Mouse (Mus musculus): ENCODE measurements around the gene Uqcr11. TPM values are rescaled to one million over a fixed set of nuclear protein-coding genes. Genes with fewer than 3 reads are reported as not detected.

The Uqcr11 gene
- polyA plus RNA-seq, 1 experiment from 2014 or later: 1,253 TPM

GRCm38 (mm10) chr10:80355431-80355830 lies 51.2 kb downstream of the Uqcr11 start:
- H3K27me3 ChIP-seq (ENCODE audit: insufficient read depth, low read length): peaks cover 32% of the 10 kb centered on the region
- TF ChIP-seq CTCF (IDR thresholded peaks at IDR 0.05; ENCODE audit: low read depth): no peak
- H3K27ac ChIP-seq: no peak overlapping the region
- no peaks in the 10 kb centered on the region for H3K36me3 ChIP-seq (ENCODE audit: insufficient read depth, low read length)
- H3K9me3 ChIP-seq (replicated peaks; ENCODE audit: low read length): no peaks in the 10 kb centered on the region
- WGBS: 12% methylated on average over 8 of the region's 9 CpGs
- no peak overlapping the region for H3K4me3 ChIP-seq (replicated peaks; ENCODE audit: low read depth, low read length)
- H3K9ac ChIP-seq (ENCODE audit: low read depth, low read length): no peak overlapping the region
- no peak for ATAC-seq (replicated peaks; ENCODE audit: low FRiP score, low read depth)
- H3K4me1 ChIP-seq (replicated peaks; ENCODE audit: insufficient read depth, low read length): peaks cover 13% of the 10 kb centered on the region; the same call in 1 of the 2 replicates
- no peak for DNase-seq (ENCODE audit: low spot score)
- no peak overlapping the region for H3K4me2 ChIP-seq (ENCODE audit: low read length)

Small RNA genes lying within 50 kb of the gene (microRNA-seq; reads per million reads assigned to microRNA genes)
- not detected for gene Gm22721

Other genes starting within 250 kb of the Uqcr11 start
- gene Cirbp, start 240.8 kb downstream of the Uqcr11 start, polyA plus RNA-seq (2015; fragmentation: Nextera tagmentation; extraction: Ambion mirVana): 290 and 317 TPM in 2 replicates
- 9.3 and 11.0 TPM in 2 replicates for gene 1600002K03Rik, start 233.9 kb downstream of the Uqcr11 start, polyA plus RNA-seq (2015; fragmentation: Nextera tagmentation; extraction: Ambion mirVana)
- gene Efna2, start 227.3 kb downstream of the Uqcr11 start, polyA plus RNA-seq (2015; fragmentation: Nextera tagmentation; extraction: Ambion mirVana): 10.2 and 10.5 TPM in 2 replicates
- gene Mum1, start 180.4 kb downstream of the Uqcr11 start, polyA plus RNA-seq (2015; fragmentation: Nextera tagmentation; extraction: Ambion mirVana): 44.2 and 52.7 TPM in 2 replicates
- gene Ndufs7, start 157.7 kb downstream of the Uqcr11 start, polyA plus RNA-seq (2015; fragmentation: Nextera tagmentation; extraction: Ambion mirVana): 537 and 556 TPM in 2 replicates
- 25.5 and 26.0 TPM in 2 replicates for gene Gamt, start 145.8 kb downstream of the Uqcr11 start, polyA plus RNA-seq (2015; fragmentation: Nextera tagmentation; extraction: Ambion mirVana)
- gene Dazap1, start 145.3 kb downstream of the Uqcr11 start, polyA plus RNA-seq (2015; fragmentation: Nextera tagmentation; extraction: Ambion mirVana): 43.7 and 44.6 TPM in 2 replicates
- gene Rps15, start 114.4 kb downstream of the Uqcr11 start, polyA plus RNA-seq (2015; fragmentation: Nextera tagmentation; extraction: Ambion mirVana): 974 and 1,069 TPM in 2 replicates
- gene Apc2, start 110.9 kb downstream of the Uqcr11 start, polyA plus RNA-seq (2015; fragmentation: Nextera tagmentation; extraction: Ambion mirVana): 0.51 and 0.86 TPM in 2 replicates
- 52.2 and 53.6 TPM in 2 replicates for gene 2310011J03Rik, start 86.3 kb downstream of the Uqcr11 start, polyA plus RNA-seq (2015; fragmentation: Nextera tagmentation; extraction: Ambion mirVana)
- gene Pcsk4, start 77.3 kb downstream of the Uqcr11 start, polyA plus RNA-seq (2015; fragmentation: Nextera tagmentation; extraction: Ambion mirVana): 5.4 and 5.9 TPM in 2 replicates
- 11.7 and 12.1 TPM in 2 replicates for gene Reep6, start 76.9 kb downstream of the Uqcr11 start, polyA plus RNA-seq (2015; fragmentation: Nextera tagmentation; extraction: Ambion mirVana)
- 3.0 and 3.2 TPM in 2 replicates for gene Adamtsl5, start 58.4 kb downstream of the Uqcr11 start, polyA plus RNA-seq (2015; fragmentation: Nextera tagmentation; extraction: Ambion mirVana)
- 0.51 and 1.0 TPM in 2 replicates for gene Plk5, start 50.4 kb downstream of the Uqcr11 start, polyA plus RNA-seq (2015; fragmentation: Nextera tagmentation; extraction: Ambion mirVana)
- gene Mex3d, start 19.2 kb downstream of the Uqcr11 start, polyA plus RNA-seq (2015; fragmentation: Nextera tagmentation; extraction: Ambion mirVana): 6.6 and 7.8 TPM in 2 replicates
- 163 and 165 TPM in 2 replicates for gene Mbd3, start 7.3 kb downstream of the Uqcr11 start, polyA plus RNA-seq (2015; fragmentation: Nextera tagmentation; extraction: Ambion mirVana)
- 76.4 and 83.7 TPM in 2 replicates for gene Tcf3, start 26.8 kb upstream of the Uqcr11 start, polyA plus RNA-seq (2015; fragmentation: Nextera tagmentation; extraction: Ambion mirVana)
- gene Onecut3, start 88.0 kb upstream of the Uqcr11 start, polyA plus RNA-seq (2015; fragmentation: Nextera tagmentation; extraction: Ambion mirVana): not detected in 2 replicates
- gene Atp8b3, start 132.3 kb upstream of the Uqcr11 start, polyA plus RNA-seq (2015; fragmentation: Nextera tagmentation; extraction: Ambion mirVana): 0.09 and 0.16 TPM in 2 replicates
- gene Rexo1, start 154.7 kb upstream of the Uqcr11 start, polyA plus RNA-seq (2015; fragmentation: Nextera tagmentation; extraction: Ambion mirVana): 16.8 and 17.3 TPM in 2 replicates
- gene Klf16, start 170.5 kb upstream of the Uqcr11 start, polyA plus RNA-seq (2015; fragmentation: Nextera tagmentation; extraction: Ambion mirVana): 8.1 and 8.8 TPM in 2 replicates
- 104 and 121 TPM in 2 replicates for gene Abhd17a, start 183.5 kb upstream of the Uqcr11 start, polyA plus RNA-seq (2015; fragmentation: Nextera tagmentation; extraction: Ambion mirVana)
- gene Scamp4, start 196.0 kb upstream of the Uqcr11 start, polyA plus RNA-seq (2015; fragmentation: Nextera tagmentation; extraction: Ambion mirVana): 80.7 and 87.2 TPM in 2 replicates
- 5.0 and 6.1 TPM in 2 replicates for gene Adat3, start 196.1 kb upstream of the Uqcr11 start, polyA plus RNA-seq (2015; fragmentation: Nextera tagmentation; extraction: Ambion mirVana)
- gene Gm49322, start 199.2 kb upstream of the Uqcr11 start, polyA plus RNA-seq (2015; fragmentation: Nextera tagmentation; extraction: Ambion mirVana): 1.4 TPM in 2 replicates
- gene Csnk1g2, start 216.0 kb upstream of the Uqcr11 start, polyA plus RNA-seq (2015; fragmentation: Nextera tagmentation; extraction: Ambion mirVana): 137 and 139 TPM in 2 replicates